In genomic region chr10:121964114-121964513, GRCm38 (mm10) we compare ENCODE assay signal across 16 mouse cellular contexts.
DNase-seq lines count a peak whose midpoint lies in the region.
"Had no signal": no experiment of that assay in that cellular context is flagged by ENCODE, and none has a peak within 500 bp of the region (broad histone marks: within the 10 kb centered on the region; RNA-seq: fewer than 3 reads in every experiment).

No protein-coding gene starts in this region.

- peak; percentile 7 for DNase-seq in cerebellum, adult 11-12 months
- DNase-seq in cerebellum, postnatal 36 days = no peak
- DNase-seq in heart, postnatal 10 days = peak; percentile 24 to 37
- no peak for DNase-seq in heart, adult 11 months
- DNase-seq in left cerebral cortex, postnatal 14 days (ENCODE audit: low spot score in 2 of 2) = peak; percentile 11 to 36
- DNase-seq in left cerebral cortex, postnatal 36 days (ENCODE audit: low spot score in 2 of 2) = no peak
- peak; percentile 70 for DNase-seq in brain, adult 2 months (ENCODE audit: low read depth, low spot score)
- DNase-seq in neural tube, embryonic 10.5 days (ENCODE audit: extremely low spot score, low spot score) = no peak
- DNase-seq: adrenal gland, adult 2 months; gastrocnemius, postnatal 36 days; heart, postnatal 14 days; kidney, adult 18-20 months; liver, postnatal 0 days; lung, postnatal 14 days; midbrain, embryonic 14.5 days; thymus, postnatal 14 days had no signal

- intact Hi-C loops in heart, postnatal 10 days (cut with DNase I) = no loop called here
- intact Hi-C loops in left cerebral cortex, postnatal 14 days (cut with DNase I) = no loop called here
- intact Hi-C loops in left cerebral cortex, postnatal 36 days (cut with DNase I) = loop anchor here (5.0 kb wide), 1 partner anchor 78 kb away; no protein-coding TSS in a partner anchor

Comparison
In these comparisons a context has a peak if more than half of its experiments do, and no peak if none do; other contexts are left out.
1. DNase-seq: peak in cerebellum, adult 11-12 months (single experiment), heart, postnatal 10 days (2 of 2), left cerebral cortex, postnatal 14 days (2 of 2) and brain, adult 2 months (single experiment); none in cerebellum, postnatal 36 days (0 of 2), heart, adult 11 months (single experiment), left cerebral cortex, postnatal 36 days (0 of 2) and neural tube, embryonic 10.5 days (single experiment).